Mouse (Mus musculus) intestine, embryonic 16.5 days (tissue): Measurements from ENCODE around the gene Stim1. TPM values are rescaled to one million over a fixed set of nuclear protein-coding genes. Genes with fewer than 3 reads are reported as not detected.
"Not testable (repeated sequence)": the region's sequence is repeated elsewhere in the genome, so short reads cannot be mapped to it uniquely, and the experiment has no call there.

Experiments
- ATAC-seq: fragments of 200-750 bp; cut with Nextera tagmentation; 2 replicates; pipeline ENCODE4 v1.8.0; 2017; ENCODE audit warnings: moderate TSS enrichment, moderate library complexity
- H3K27ac ChIP-seq: fragments of 300-500 bp; sonication (generic); 2 replicates; pipeline ENCODE4 v1.5.1; 2014; ENCODE audit warnings: mild to moderate bottlenecking, low read length
- H3K27me3 ChIP-seq: fragments of 300-500 bp; sonication (generic); replicated peaks from 2 replicates; pipeline ENCODE4 v1.6.1; 2014; ENCODE audit warnings: low read length, control low read depth, mixed read lengths; ENCODE audit not compliant: control insufficient read depth, insufficient read depth
- H3K36me3 ChIP-seq: fragments of 300-500 bp; sonication (generic); 2 replicates; pipeline ENCODE4 v1.6.1; 2014; ENCODE audit warnings: low read length, control low read depth; ENCODE audit not compliant: control insufficient read depth, insufficient read depth
- H3K4me1 ChIP-seq: fragments of 300-500 bp; sonication (generic); 2 replicates; pipeline ENCODE4 v1.6.1; 2014; ENCODE audit warnings: low read length, control low read depth, mixed read lengths; ENCODE audit not compliant: control insufficient read depth, insufficient read depth
- H3K4me2 ChIP-seq: fragments of 300-500 bp; sonication (generic); 2 replicates; pipeline ENCODE4 v1.6.1; 2014; ENCODE audit warnings: low read depth, low read length, control low read depth
- H3K4me3 ChIP-seq: fragments of 300-500 bp; sonication (generic); 2 replicates; pipeline ENCODE4 v1.5.1; 2014; ENCODE audit warnings: mild to moderate bottlenecking, low read length
- H3K9ac ChIP-seq: fragments of 300-500 bp; sonication (generic); 2 replicates; pipeline ENCODE4 v1.6.1; 2014; ENCODE audit warnings: low read depth, low read length
- H3K9me3 ChIP-seq: fragments of 300-500 bp; sonication (generic); 2 replicates; pipeline ENCODE4 v1.6.1; 2016; ENCODE audit warnings: low read length, control low read depth; ENCODE audit not compliant: control insufficient read depth
- WGBS: fragments of 180-500 bp; shearing (Covaris S2); extraction: QIAGEN DNeasy Blood & Tissue Kit; methylation state at CpG from one replicate; pipeline ENCODE4 v1.1.7; 2014; 5-methylcytosine and 5-hydroxymethylcytosine counted together
- polyA plus RNA-seq: library from polyadenylated mRNA; unstranded; fragments of >200 nt; fragmentation: Nextera tagmentation; extraction: Ambion mirVana; gene quantifications from 2 replicates; pipeline ENCODE4 v1.2.1, GENCODE M21; 2015

Stim1 gene
- polyA plus RNA-seq, 1 experiment from 2014 or later = 21.1 TPM

DNA sequence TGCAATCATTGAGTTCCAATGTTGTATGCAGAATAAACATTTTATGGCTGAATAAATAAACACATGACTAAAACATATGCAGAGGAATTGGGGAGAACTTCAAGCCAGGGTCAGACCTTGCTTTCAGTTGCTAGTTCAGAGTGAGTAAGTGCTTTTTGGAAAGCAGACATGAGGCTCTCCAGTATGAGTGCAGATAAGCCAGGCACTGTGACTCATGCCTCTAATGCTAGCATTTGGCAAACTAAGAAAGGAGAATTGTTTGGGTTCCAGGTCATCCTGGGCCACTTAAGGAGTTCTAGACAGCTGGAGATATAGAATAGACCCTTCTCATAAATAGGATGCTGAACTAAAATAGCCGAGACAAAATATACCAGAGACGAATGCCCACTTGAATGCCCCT, 216.1 kb downstream of the Stim1 start:
- no peak for ATAC-seq
- Histone ChIP-seq H3K9ac (no peak overlapping the region), H3K36me3 (no peaks in the 10 kb centered on the region), H3K9me3 (no peaks in the 10 kb centered on the region), H3K4me1 (0 out of 2 replicates have a peak, but pooled peaks cover 7% of the 10 kb centered on the region), H3K4me2 (no peak overlapping the region), H3K4me3 (no peak overlapping the region), H3K27me3 (no peaks in the 10 kb centered on the region), H3K27ac (no peak overlapping the region)
- WGBS = 75% methylated on average over 2 of the region's 2 CpGs

GRCm38 (mm10) chr7:102484766-102485165, 217.2 kb downstream of the Stim1 start:
- not testable (repeated sequence) for H3K4me2 ChIP-seq, H3K27ac ChIP-seq, H3K27me3 ChIP-seq, H3K9me3 ChIP-seq, H3K9ac ChIP-seq, H3K4me1 ChIP-seq, H3K36me3 ChIP-seq, H3K4me3 ChIP-seq, ATAC-seq
- WGBS = 62% methylated on average over 8 of the region's 8 CpGs

GRCm38 (mm10) chr7:102486105-102486504, 218.5 kb downstream of the Stim1 start:
- no peak for ATAC-seq
- H3K36me3 ChIP-seq = no peaks in the 10 kb centered on the region
- H3K4me3 ChIP-seq = no peak overlapping the region
- no peak overlapping the region for H3K4me2 ChIP-seq
- H3K4me1 ChIP-seq = no peaks in the 10 kb centered on the region
- no peaks in the 10 kb centered on the region for H3K27me3 ChIP-seq
- no peak overlapping the region for H3K9ac ChIP-seq
- WGBS = 53% methylated on average over 1 of the region's 1 CpGs
- no peak overlapping the region for H3K27ac ChIP-seq
- H3K9me3 ChIP-seq = no peaks in the 10 kb centered on the region

Other genes with a start within 250 kb of the Stim1 start
- 1.9 and 2.1 TPM in 2 replicates for gene Il18bp, start 249.1 kb upstream of the Stim1 start, polyA plus RNA-seq
- 33.0 and 35.5 TPM in 2 replicates for gene Rnf121, start 202.3 kb upstream of the Stim1 start, polyA plus RNA-seq
- gene Xndc1, start 202.3 kb upstream of the Stim1 start, polyA plus RNA-seq = 17.7 and 21.6 TPM in 2 replicates
- 0.47 and 0.48 TPM in 2 replicates for gene Xntrpc, start 202.1 kb upstream of the Stim1 start, polyA plus RNA-seq
- not detected in 2 replicates for gene Trpc2, start 184.7 kb upstream of the Stim1 start, polyA plus RNA-seq
- 0.18 and 0.22 TPM in 2 replicates for gene Art1, start 166.1 kb upstream of the Stim1 start, polyA plus RNA-seq
- gene Art5, start 158.3 kb upstream of the Stim1 start, polyA plus RNA-seq = 0.48 and 0.77 TPM in 2 replicates
- gene Chrna10, start 151.0 kb upstream of the Stim1 start, polyA plus RNA-seq = 0.09 and 0.10 TPM in 2 replicates
- gene Nup98, start 57.6 kb upstream of the Stim1 start, polyA plus RNA-seq = 27.5 and 27.9 TPM in 2 replicates
- 121 and 126 TPM in 2 replicates for gene Pgap2, start 57.6 kb upstream of the Stim1 start, polyA plus RNA-seq
- 69.4 and 71.3 TPM in 2 replicates for gene Rhog, start 11.8 kb upstream of the Stim1 start, polyA plus RNA-seq
- 106 and 120 TPM in 2 replicates for gene Rrm1, start 173.9 kb downstream of the Stim1 start, polyA plus RNA-seq
- 0.09 and 0.16 TPM in 2 replicates for gene Olfr543, start 213.9 kb downstream of the Stim1 start, polyA plus RNA-seq
- gene Olfr544, start 220.5 kb downstream of the Stim1 start, polyA plus RNA-seq = 0.04 TPM in 1 of 2 replicates, not detected in the other
- not detected in 2 replicates for gene Olfr545, start 231.8 kb downstream of the Stim1 start, polyA plus RNA-seq